Mouse (Mus musculus) kidney, embryonic 16.5 days (tissue): ENCODE results near the gene Gm9195. TPM values are rescaled to one million over a fixed set of nuclear protein-coding genes. Genes with fewer than 3 reads are reported as not detected.

Source experiments
- ATAC-seq: fragments of 200-750 bp; cut with Nextera tagmentation; 2 replicates; pipeline ENCODE4 v1.8.0; 2017; ENCODE audit warnings: moderate TSS enrichment; ENCODE audit not compliant: low FRiP score, low TSS enrichment
- H3K27ac ChIP-seq: fragments of 300-500 bp; sonication (generic); 2 replicates; pipeline ENCODE4 v1.5.1; 2014; ENCODE audit warnings: low read length
- H3K27me3 ChIP-seq: fragments of 300-500 bp; sonication (generic); 2 replicates; pipeline ENCODE4 v1.6.1; 2014; ENCODE audit warnings: low read length, control low read depth, mixed read lengths; ENCODE audit not compliant: insufficient read depth
- H3K36me3 ChIP-seq: fragments of 300-500 bp; sonication (generic); 2 replicates; pipeline ENCODE4 v1.6.1; 2014; ENCODE audit warnings: low read length, control low read depth, mixed read lengths; ENCODE audit not compliant: insufficient read depth
- H3K4me1 ChIP-seq: fragments of 300-500 bp; sonication (generic); 2 replicates; pipeline ENCODE4 v1.6.1; 2014; ENCODE audit warnings: low read length, control low read depth, mixed read lengths; ENCODE audit not compliant: insufficient read depth
- H3K4me2 ChIP-seq: fragments of 300-500 bp; sonication (generic); replicated peaks from 2 replicates; pipeline ENCODE4 v1.6.1; 2014; ENCODE audit warnings: low read depth, low read length
- H3K4me3 ChIP-seq: fragments of 300-500 bp; sonication (generic); 2 replicates; pipeline ENCODE4 v1.5.1; 2014; ENCODE audit warnings: mild to moderate bottlenecking, low read length
- H3K9ac ChIP-seq: fragments of 300-500 bp; sonication (generic); replicated peaks from 2 replicates; pipeline ENCODE4 v1.6.1; 2014; ENCODE audit warnings: low read length
- H3K9me3 ChIP-seq: fragments of 300-500 bp; sonication (generic); 2 replicates; pipeline ENCODE4 v1.6.1; 2016; ENCODE audit warnings: low read length, control low read depth
- WGBS: fragments of 180-500 bp; shearing (Covaris S2); extraction: QIAGEN DNeasy Blood & Tissue Kit; methylation state at CpG from one replicate; pipeline ENCODE4 v1.1.7; 2014; 5-methylcytosine and 5-hydroxymethylcytosine counted together
- polyA plus RNA-seq: library from polyadenylated mRNA; unstranded; fragments of >200 nt; fragmentation: Nextera tagmentation; extraction: Ambion mirVana; gene quantifications from 2 replicates; pipeline ENCODE4 v1.2.1, GENCODE M21; 2015

The Gm9195 gene
- polyA plus RNA-seq, 1 experiment from 2014 or later, result not detected

DNA sequence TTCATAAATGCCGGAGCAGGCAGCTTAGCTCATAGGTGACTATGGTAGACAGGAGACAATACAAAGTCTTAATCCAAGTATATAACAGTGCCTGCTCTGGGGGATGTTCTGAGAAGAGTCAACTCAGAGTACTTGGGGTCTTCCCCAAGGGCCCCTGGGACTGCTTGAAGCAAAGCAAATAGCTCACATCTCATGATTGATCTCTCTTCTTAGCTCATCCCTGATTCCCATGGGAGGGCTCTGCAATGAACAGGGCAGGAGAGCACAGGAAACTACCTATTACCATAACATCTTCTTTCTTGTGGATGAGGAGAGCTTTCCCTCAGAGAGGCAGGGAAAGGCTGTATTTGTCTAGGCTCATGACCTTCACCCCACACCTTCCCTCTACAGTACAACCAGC, 32.7 kb downstream of the Gm9195 start:
- Histone ChIP-seq H3K27me3 (no peaks in the 10 kb centered on the region), H3K4me3 (no peak overlapping the region), H3K4me1 (no peaks in the 10 kb centered on the region), H3K9me3 (no peaks in the 10 kb centered on the region), H3K27ac (no peak overlapping the region), H3K36me3 (no peaks in the 10 kb centered on the region), H3K9ac (no peak overlapping the region), H3K4me2 (no peak overlapping the region)
- ATAC-seq, result no peak
- WGBS, result 87% methylated on average over 1 of the region's 1 CpGs

DNA sequence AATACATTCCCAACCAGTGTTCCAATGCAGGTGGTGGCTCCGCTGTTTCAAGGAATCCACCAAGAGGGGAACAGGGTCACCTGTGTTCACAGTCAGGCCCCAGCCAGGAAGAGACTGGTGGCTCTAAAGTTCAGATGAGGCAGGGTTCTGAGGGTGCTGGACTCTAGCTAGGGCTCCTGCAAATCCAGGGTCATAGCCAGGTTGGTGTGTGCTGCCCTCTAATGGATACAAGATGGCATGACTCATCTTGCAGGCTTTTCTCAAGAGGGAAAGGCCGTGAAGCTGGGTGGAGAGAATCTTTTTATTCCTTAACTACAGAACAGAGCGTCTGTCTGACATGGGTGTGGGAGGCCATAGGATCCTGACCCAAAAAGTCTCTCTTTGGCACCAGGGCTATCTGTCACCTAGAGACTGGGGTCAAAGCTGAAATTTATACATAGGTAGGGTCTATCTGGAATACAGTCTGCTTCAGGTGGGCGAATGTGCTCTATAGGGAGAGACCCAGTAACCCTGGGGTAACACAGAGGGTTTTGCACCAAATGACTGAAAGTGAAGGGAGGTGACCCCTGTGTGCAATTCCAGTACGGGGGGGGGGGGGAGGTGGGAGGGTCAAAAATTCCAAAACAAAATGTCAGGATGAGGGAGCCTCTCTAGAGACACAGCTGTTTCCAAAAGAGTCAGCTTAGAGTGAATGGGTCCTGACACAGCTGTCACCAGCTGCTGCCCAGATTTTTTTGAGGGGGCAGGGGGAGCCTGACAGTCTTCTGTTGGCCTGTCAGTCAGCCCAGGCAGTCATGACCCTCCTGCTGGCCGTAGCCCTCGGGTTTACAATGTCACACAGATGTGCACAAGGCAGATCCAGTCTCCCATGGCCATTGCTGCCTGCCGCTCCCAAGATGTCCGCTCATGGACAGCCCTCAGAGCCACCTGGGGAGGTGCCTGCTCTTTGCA, 44.2 kb downstream of the Gm9195 start:
- Histone ChIP-seq H3K36me3 (no peaks in the 10 kb centered on the region), H3K4me3 (no peak overlapping the region), H3K9me3 (no peaks in the 10 kb centered on the region), H3K4me2 (no peak overlapping the region), H3K4me1 (no peaks in the 10 kb centered on the region), H3K27me3 (no peaks in the 10 kb centered on the region), H3K27ac (no peak overlapping the region), H3K9ac (no peak overlapping the region)
- 50% methylated on average over 9 of the region's 9 CpGs for WGBS
- ATAC-seq, result peak; percentile 49; the same call in 1 of the 2 replicates

DNA sequence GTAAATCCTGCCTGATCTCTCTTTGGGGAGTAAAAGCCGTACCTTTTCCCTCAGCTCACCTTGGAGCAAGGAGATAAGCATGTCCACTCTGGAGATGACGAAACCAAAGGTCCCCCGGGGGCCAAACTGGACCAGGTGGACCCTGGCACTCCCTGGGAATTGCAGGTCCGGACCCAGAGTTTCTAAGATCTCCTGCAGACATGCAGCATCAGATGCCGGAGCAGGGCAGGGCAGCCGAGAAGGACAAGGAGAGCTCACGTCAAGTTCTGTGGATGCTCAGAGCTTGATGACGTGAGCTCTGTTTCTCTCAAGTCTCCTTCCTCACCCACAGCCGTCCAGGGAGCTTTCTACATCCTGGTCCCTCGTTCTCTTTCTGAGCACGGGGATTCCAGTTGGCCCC, 48.7 kb downstream of the Gm9195 start:
- Histone ChIP-seq H3K4me3 (no peak overlapping the region), H3K9me3 (no peaks in the 10 kb centered on the region), H3K36me3 (no peaks in the 10 kb centered on the region), H3K27me3 (no peaks in the 10 kb centered on the region), H3K9ac (no peak overlapping the region), H3K4me1 (no peaks in the 10 kb centered on the region), H3K27ac (no peak overlapping the region), H3K4me2 (no peak overlapping the region)
- no peak for ATAC-seq
- whole genome bisulfite sequencing, result 78% methylated on average over 11 of the region's 11 CpGs

DNA sequence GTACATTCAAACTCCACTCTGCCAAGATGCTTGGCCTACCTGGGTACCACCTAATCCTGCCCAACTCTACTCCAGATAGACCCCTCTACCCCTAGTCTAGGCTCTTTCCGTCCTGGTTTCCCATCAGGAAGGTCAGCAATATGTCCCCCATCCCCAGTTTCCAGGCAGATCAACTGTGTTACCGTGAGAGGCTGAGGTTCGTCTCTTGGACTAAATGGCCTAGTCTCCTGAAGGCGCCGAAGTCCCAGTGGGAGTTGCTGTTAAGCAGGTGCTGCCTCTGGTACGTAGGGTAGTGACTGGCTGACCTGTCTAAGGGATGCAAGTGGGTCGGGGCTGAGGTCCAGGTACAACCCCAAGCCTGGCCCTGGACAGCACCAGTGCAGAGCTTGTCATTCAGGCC, 50.7 kb downstream of the Gm9195 start:
- H3K27me3 ChIP-seq, result no peaks in the 10 kb centered on the region
- no peak overlapping the region for H3K27ac ChIP-seq
- H3K4me2 ChIP-seq, result no peak overlapping the region
- no peaks in the 10 kb centered on the region for H3K4me1 ChIP-seq
- no peak overlapping the region for H3K9ac ChIP-seq
- no peaks in the 10 kb centered on the region for H3K36me3 ChIP-seq
- ATAC-seq, result no peak
- H3K4me3 ChIP-seq, result no peak overlapping the region
- 83% methylated on average over 7 of the region's 7 CpGs for WGBS
- H3K9me3 ChIP-seq, result no peaks in the 10 kb centered on the region

DNA sequence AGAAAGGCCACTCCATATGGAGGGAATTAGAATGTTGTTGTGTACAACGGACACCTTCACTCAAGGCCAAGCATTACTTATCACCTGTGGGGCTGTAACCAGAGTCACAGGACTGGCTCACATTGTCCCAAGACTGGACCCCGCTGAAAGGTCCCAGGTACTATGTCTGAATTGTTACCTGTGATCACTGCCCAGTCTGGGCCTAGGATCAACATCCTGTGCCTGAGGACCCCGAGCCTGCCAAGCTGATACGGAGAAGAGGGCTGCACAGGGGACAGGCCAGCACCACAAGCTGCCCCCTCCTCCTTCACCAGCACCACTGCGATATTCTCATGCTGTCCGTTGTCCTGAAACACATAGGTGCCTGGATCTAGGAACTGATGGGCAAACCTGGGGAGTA, 51.2 kb downstream of the Gm9195 start:
- no peaks in the 10 kb centered on the region for H3K27me3 ChIP-seq
- H3K4me2 ChIP-seq, result no peak overlapping the region
- H3K4me3 ChIP-seq, result no peak overlapping the region
- H3K27ac ChIP-seq, result no peak overlapping the region
- 85% methylated on average over 6 of the region's 6 CpGs for WGBS
- ATAC-seq, result no peak
- no peaks in the 10 kb centered on the region for H3K4me1 ChIP-seq
- no peak overlapping the region for H3K9ac ChIP-seq
- H3K9me3 ChIP-seq, result no peaks in the 10 kb centered on the region
- H3K36me3 ChIP-seq, result no peaks in the 10 kb centered on the region

DNA sequence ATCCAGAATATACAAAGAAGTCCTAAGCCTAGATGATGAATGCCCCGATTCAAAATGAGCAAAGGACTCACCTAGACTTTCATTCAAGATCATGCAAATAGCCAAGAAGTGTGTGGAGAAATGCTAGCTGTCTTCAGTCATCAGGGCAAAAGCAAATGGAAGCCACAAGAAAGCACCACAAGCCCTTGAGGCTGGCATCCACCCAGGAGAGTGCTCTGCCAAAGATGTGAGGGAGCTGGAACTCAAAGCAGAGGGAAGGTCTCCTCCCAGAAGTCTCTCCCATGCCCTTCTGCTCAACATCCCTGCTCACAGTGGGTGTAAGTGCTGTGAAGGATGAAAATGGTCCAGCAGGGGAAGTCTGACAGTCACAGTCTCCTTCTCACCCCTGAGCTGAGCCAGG, 52.7 kb downstream of the Gm9195 start:
- no peaks in the 10 kb centered on the region for H3K27me3 ChIP-seq
- no peaks in the 10 kb centered on the region for H3K4me1 ChIP-seq
- no peak overlapping the region for H3K9ac ChIP-seq
- H3K27ac ChIP-seq, result no peak overlapping the region
- ATAC-seq, result no peak
- WGBS, result 77% methylated on average over 1 of the region's 1 CpGs
- no peak overlapping the region for H3K4me2 ChIP-seq
- no peaks in the 10 kb centered on the region for H3K9me3 ChIP-seq
- H3K36me3 ChIP-seq, result no peaks in the 10 kb centered on the region
- no peak overlapping the region for H3K4me3 ChIP-seq

DNA sequence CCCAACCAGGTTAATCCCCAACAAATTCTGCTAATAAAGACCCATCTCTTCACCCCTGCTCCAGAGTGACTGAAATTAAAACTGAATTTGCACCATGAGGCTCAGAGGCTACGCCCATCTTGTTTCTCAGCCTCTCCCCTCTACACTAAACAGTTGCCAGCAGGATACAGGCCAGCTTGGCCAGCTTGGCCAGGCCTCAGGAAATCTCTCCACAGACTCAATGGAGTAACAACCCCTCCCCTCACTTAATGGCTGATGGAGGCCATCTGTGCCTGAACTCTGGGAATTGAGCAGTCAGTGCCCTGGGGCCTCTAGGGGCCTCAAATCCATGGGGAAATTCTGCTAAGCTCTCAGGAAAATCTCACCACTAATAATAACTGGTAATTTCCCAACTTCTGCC, 101.9 kb downstream of the Gm9195 start:
- no peaks in the 10 kb centered on the region for H3K9me3 ChIP-seq
- peak; percentile 86 for ATAC-seq
- no peaks in the 10 kb centered on the region for H3K36me3 ChIP-seq
- no peak overlapping the region for H3K4me2 ChIP-seq
- H3K27me3 ChIP-seq, result no peaks in the 10 kb centered on the region
- 0 out of 2 replicates have a peak overlapping the region, but pooled peaks have one; percentile 24 for H3K27ac ChIP-seq
- WGBS, result 39% methylated on average over 1 of the region's 1 CpGs
- H3K4me1 ChIP-seq, result peaks cover 9% of the 10 kb centered on the region; the same call in 1 of the 2 replicates
- no peak overlapping the region for H3K4me3 ChIP-seq
- H3K9ac ChIP-seq, result no peak overlapping the region

DNA sequence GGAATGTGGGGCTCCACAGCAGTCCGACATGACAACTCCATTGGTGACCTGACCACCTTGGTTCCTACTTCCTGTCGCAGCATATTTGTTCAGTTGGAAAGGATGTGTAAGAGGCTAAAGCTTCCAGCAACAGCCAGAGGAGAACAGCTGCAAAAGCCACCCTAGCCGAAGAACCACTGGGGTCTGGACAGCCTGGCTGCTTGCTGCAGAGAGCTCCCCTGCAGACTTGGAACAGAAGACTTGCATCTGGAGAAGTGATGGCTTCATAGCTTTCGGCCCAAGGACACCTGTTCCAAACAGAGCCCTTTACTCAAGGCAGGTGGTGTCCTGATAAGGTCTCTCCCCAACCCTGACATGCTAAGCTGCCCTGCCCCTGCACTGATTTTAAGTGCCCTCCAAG, 102.3 kb downstream of the Gm9195 start:
- Histone ChIP-seq H3K4me1 (peaks cover 9% of the 10 kb centered on the region; the same call in 1 of the 2 replicates), H3K36me3 (no peaks in the 10 kb centered on the region), H3K27me3 (no peaks in the 10 kb centered on the region), H3K4me2 (no peak overlapping the region), H3K27ac (0 out of 2 replicates have a peak overlapping the region, but pooled peaks have one; percentile 24), H3K4me3 (no peak overlapping the region), H3K9me3 (no peaks in the 10 kb centered on the region), H3K9ac (no peak overlapping the region)
- WGBS, result 55% methylated on average over 4 of the region's 4 CpGs
- peak; percentile 67 for ATAC-seq

DNA sequence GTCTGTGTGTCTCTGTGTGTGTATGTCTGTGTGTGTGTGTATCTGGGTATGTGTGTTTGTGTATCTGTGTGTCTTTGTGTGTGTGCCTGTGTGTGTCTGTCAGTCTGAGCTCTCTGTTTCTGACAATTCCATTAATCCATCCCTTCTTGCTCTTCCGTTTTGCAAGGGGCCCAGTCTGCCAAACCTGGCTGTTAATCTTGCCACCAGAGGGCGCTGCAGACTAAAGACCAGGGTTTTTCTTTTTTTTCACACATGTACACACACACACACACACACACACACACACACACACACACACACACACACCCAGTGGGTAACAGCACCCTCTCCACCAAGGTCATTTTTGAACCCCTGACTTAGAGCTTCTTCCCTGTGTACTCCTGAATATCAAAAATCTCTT, 114.4 kb downstream of the Gm9195 start:
- 8% methylated on average over 2 of the region's 2 CpGs for WGBS
- Histone ChIP-seq H3K9ac (no peak overlapping the region), H3K4me1 (no peaks in the 10 kb centered on the region), H3K4me2 (no peak overlapping the region), H3K27ac (no peak overlapping the region), H3K27me3 (no peaks in the 10 kb centered on the region), H3K36me3 (no peaks in the 10 kb centered on the region), H3K4me3 (no peak overlapping the region), H3K9me3 (no peaks in the 10 kb centered on the region)
- ATAC-seq, result no peak
